Mouse (Mus musculus): Measurements from ENCODE around the gene Pkn2. TPM values are rescaled to one million over a fixed set of nuclear protein-coding genes. Genes with fewer than 3 reads are reported as not detected.

Pkn2 gene
- polyA plus RNA-seq, 1 experiment = 13.2 TPM

GRCm38 (mm10) chr3:142863236-142863635, 18.6 kb downstream of the Pkn2 start:
- 94% methylated on average over 2 of the region's 2 CpGs for WGBS
- no peak for DNase-seq
- no peaks in the 10 kb centered on the region for H3K27me3 ChIP-seq (ENCODE audit: control insufficient read depth, insufficient read depth, low read length)
- TF ChIP-seq POLR2A (IDR thresholded peaks at IDR 0.05; ENCODE audit: borderline replicate concordance, insufficient read depth, low read length) (no peak), CTCF (IDR thresholded peaks at IDR 0.05; ENCODE audit: borderline replicate concordance, insufficient read depth, low read depth, low read length) (no peak)
- no peaks in the 10 kb centered on the region for H3K4me1 ChIP-seq (ENCODE audit: control insufficient read depth, insufficient read depth, low read length)
- no peak overlapping the region for H3K4me3 ChIP-seq (replicated peaks; ENCODE audit: insufficient read depth, low read depth, low read length)
- no peak overlapping the region for H3K27ac ChIP-seq (ENCODE audit: insufficient read depth, low read length)

GRCm38 (mm10) chr3:142856832-142857231, 25.0 kb downstream of the Pkn2 start:
- no peak for TF ChIP-seq CTCF (IDR thresholded peaks at IDR 0.05; ENCODE audit: borderline replicate concordance, insufficient read depth, low read depth, low read length)
- no peak for TF ChIP-seq POLR2A (IDR thresholded peaks at IDR 0.05; ENCODE audit: borderline replicate concordance, insufficient read depth, low read length)
- Histone ChIP-seq H3K27ac (ENCODE audit: insufficient read depth, low read length) (no peak overlapping the region), H3K4me1 (ENCODE audit: control insufficient read depth, insufficient read depth, low read length) (no peaks in the 10 kb centered on the region), H3K4me3 (replicated peaks; ENCODE audit: insufficient read depth, low read depth, low read length) (no peak overlapping the region), H3K27me3 (ENCODE audit: control insufficient read depth, insufficient read depth, low read length) (no peaks in the 10 kb centered on the region)
- 22% methylated on average over 3 of the region's 3 CpGs for WGBS
- peak in 1 of 2 experiments; percentile 10 for DNase-seq

GRCm38 (mm10) chr3:142855961-142856472, 25.8 kb downstream of the Pkn2 start:
- no peak overlapping the region for H3K27ac ChIP-seq (ENCODE audit: insufficient read depth, low read length)
- no peaks in the 10 kb centered on the region for H3K27me3 ChIP-seq (ENCODE audit: control insufficient read depth, insufficient read depth, low read length)
- DNase-seq = no peak
- 71% methylated on average over 4 of the region's 4 CpGs for WGBS
- H3K4me3 ChIP-seq (replicated peaks; ENCODE audit: insufficient read depth, low read depth, low read length) = no peak overlapping the region
- no peak for TF ChIP-seq POLR2A (IDR thresholded peaks at IDR 0.05; ENCODE audit: borderline replicate concordance, insufficient read depth, low read length)
- no peak for TF ChIP-seq CTCF (IDR thresholded peaks at IDR 0.05; ENCODE audit: borderline replicate concordance, insufficient read depth, low read depth, low read length)
- no peaks in the 10 kb centered on the region for H3K4me1 ChIP-seq (ENCODE audit: control insufficient read depth, insufficient read depth, low read length)

- Histone ChIP-seq H3K27me3 (ENCODE audit: control insufficient read depth, insufficient read depth, low read length) (no peaks in the 10 kb centered on the region), H3K4me3 (replicated peaks; ENCODE audit: insufficient read depth, low read depth, low read length) (no peak overlapping the region), H3K4me1 (ENCODE audit: control insufficient read depth, insufficient read depth, low read length) (no peaks in the 10 kb centered on the region), H3K27ac (ENCODE audit: insufficient read depth, low read length) (no peak overlapping the region)
- TF ChIP-seq CTCF (IDR thresholded peaks at IDR 0.05; ENCODE audit: borderline replicate concordance, insufficient read depth, low read depth, low read length) = no peak
- no peak for TF ChIP-seq POLR2A (IDR thresholded peaks at IDR 0.05; ENCODE audit: borderline replicate concordance, insufficient read depth, low read length)
- DNase-seq = no peak
- WGBS = 93% methylated on average over 3 of the region's 3 CpGs
Observed at GRCm38 (mm10) chr3:142852911-142853310, 28.9 kb downstream of the Pkn2 start.

GRCm38 (mm10) chr3:142851631-142852030, 30.2 kb downstream of the Pkn2 start:
- no peak for DNase-seq
- no peak overlapping the region for H3K27ac ChIP-seq (ENCODE audit: insufficient read depth, low read length)
- no peak overlapping the region for H3K4me3 ChIP-seq (replicated peaks; ENCODE audit: insufficient read depth, low read depth, low read length)
- H3K4me1 ChIP-seq (ENCODE audit: control insufficient read depth, insufficient read depth, low read length) = no peaks in the 10 kb centered on the region
- 63% methylated on average over 3 of the region's 3 CpGs for WGBS
- TF ChIP-seq POLR2A (IDR thresholded peaks at IDR 0.05; ENCODE audit: borderline replicate concordance, insufficient read depth, low read length) (no peak), CTCF (IDR thresholded peaks at IDR 0.05; ENCODE audit: borderline replicate concordance, insufficient read depth, low read depth, low read length) (no peak)
- no peaks in the 10 kb centered on the region for H3K27me3 ChIP-seq (ENCODE audit: control insufficient read depth, insufficient read depth, low read length)

GRCm38 (mm10) chr3:142839961-142840360, 41.8 kb downstream of the Pkn2 start:
- TF ChIP-seq CTCF (IDR thresholded peaks at IDR 0.05; ENCODE audit: borderline replicate concordance, insufficient read depth, low read depth, low read length) (no peak), POLR2A (IDR thresholded peaks at IDR 0.05; ENCODE audit: borderline replicate concordance, insufficient read depth, low read length) (no peak)
- Histone ChIP-seq H3K27ac (ENCODE audit: insufficient read depth, low read length) (no peak overlapping the region), H3K4me1 (ENCODE audit: control insufficient read depth, insufficient read depth, low read length) (no peaks in the 10 kb centered on the region), H3K27me3 (ENCODE audit: control insufficient read depth, insufficient read depth, low read length) (no peaks in the 10 kb centered on the region), H3K4me3 (replicated peaks; ENCODE audit: insufficient read depth, low read depth, low read length) (no peak overlapping the region)
- no peak for DNase-seq
- 46% methylated on average over 4 of the region's 4 CpGs for WGBS

GRCm38 (mm10) chr3:142834761-142835160, 47.0 kb downstream of the Pkn2 start:
- no peak for DNase-seq
- Histone ChIP-seq H3K4me1 (ENCODE audit: control insufficient read depth, insufficient read depth, low read length) (no peaks in the 10 kb centered on the region), H3K27me3 (ENCODE audit: control insufficient read depth, insufficient read depth, low read length) (no peaks in the 10 kb centered on the region), H3K4me3 (replicated peaks; ENCODE audit: insufficient read depth, low read depth, low read length) (no peak overlapping the region), H3K27ac (ENCODE audit: insufficient read depth, low read length) (no peak overlapping the region)
- WGBS = 95% methylated on average over 4 of the region's 4 CpGs
- no peak for TF ChIP-seq CTCF (IDR thresholded peaks at IDR 0.05; ENCODE audit: borderline replicate concordance, insufficient read depth, low read depth, low read length)
- TF ChIP-seq POLR2A (IDR thresholded peaks at IDR 0.05; ENCODE audit: borderline replicate concordance, insufficient read depth, low read length) = no peak

- no peak for TF ChIP-seq POLR2A (IDR thresholded peaks at IDR 0.05; ENCODE audit: borderline replicate concordance, insufficient read depth, low read length)
- no peak for TF ChIP-seq CTCF (IDR thresholded peaks at IDR 0.05; ENCODE audit: borderline replicate concordance, insufficient read depth, low read depth, low read length)
- WGBS = 97% methylated on average over 4 of the region's 4 CpGs
- DNase-seq = no peak
Observed at GRCm38 (mm10) chr3:142834024-142834423, 47.8 kb downstream of the Pkn2 start.

More at GRCm38 (mm10) chr3:142834024-142834423, 47.8 kb downstream of the Pkn2 start:
- H3K4me1 ChIP-seq (ENCODE audit: control insufficient read depth, insufficient read depth, low read length) = no peaks in the 10 kb centered on the region
- no peak overlapping the region for H3K4me3 ChIP-seq (replicated peaks; ENCODE audit: insufficient read depth, low read depth, low read length)
- H3K27me3 ChIP-seq (ENCODE audit: control insufficient read depth, insufficient read depth, low read length) = no peaks in the 10 kb centered on the region
- H3K27ac ChIP-seq (ENCODE audit: insufficient read depth, low read length) = no peak overlapping the region

Data from cerebellum, adult 2 months (tissue).